Mouse (Mus musculus): ENCODE measurements at regions not wholly inside any gene's neighbourhood (a gene's known extent, or its start where the extent isn't known, plus 50 kb on each side); places are given as distances from the start of the nearest gene placed in this dataset.

DNA sequence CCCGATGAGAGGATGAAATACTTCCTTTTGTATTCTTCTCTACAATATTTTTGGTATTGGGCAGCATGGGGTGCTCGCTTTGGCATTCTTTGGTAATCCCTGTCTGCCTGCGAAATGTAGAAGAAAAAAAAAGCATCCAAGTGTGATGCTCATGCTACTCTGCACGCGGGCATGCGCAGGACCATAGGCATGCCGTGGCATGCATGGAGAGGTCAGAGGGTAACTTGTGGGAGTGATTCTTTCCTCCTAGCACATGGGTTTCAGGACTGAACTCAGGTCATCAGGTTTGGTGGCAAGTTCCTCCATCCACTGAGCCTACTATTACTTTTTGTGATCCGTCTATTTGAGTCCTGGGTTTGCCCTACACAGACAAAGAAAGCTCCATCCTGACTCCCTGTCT is 74.3 kb downstream of the Gm525 start:
- no peak for DNase-seq (ENCODE audit: low spot score)

DNA sequence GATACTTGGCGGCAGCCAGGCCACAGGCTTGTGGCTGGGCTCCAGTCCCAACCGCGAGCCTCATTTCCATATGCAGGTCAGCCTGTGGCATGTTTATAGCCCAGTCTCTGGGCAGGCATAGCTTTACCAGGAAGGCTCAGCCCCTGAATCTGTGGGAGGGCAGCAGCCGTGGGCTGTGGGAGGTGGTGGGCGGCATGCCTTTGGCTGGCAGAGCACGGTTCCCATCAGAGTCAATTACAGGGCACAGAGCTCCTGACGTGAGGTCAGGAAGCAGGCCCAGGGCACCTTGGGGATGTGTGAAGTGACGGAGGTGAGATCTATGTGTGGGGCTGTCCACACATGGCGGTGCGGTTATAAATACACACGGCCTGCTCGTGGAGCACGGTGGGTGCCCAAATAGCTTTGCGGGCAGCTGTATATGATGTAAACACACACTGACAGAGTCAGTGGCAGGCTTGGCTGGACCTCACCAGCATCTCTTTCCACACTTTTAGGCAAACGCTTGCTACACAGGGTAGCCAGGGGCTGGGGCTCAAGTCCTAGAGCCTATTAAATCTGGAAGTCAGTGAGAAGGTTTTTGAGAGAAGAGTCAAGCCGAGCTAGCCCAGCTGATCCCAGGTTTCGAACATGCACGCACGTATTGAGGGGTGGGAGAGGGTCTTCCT is 71.8 kb downstream of the Gm525 start:
- DNase-seq (ENCODE audit: low spot score) = no peak

DNA sequence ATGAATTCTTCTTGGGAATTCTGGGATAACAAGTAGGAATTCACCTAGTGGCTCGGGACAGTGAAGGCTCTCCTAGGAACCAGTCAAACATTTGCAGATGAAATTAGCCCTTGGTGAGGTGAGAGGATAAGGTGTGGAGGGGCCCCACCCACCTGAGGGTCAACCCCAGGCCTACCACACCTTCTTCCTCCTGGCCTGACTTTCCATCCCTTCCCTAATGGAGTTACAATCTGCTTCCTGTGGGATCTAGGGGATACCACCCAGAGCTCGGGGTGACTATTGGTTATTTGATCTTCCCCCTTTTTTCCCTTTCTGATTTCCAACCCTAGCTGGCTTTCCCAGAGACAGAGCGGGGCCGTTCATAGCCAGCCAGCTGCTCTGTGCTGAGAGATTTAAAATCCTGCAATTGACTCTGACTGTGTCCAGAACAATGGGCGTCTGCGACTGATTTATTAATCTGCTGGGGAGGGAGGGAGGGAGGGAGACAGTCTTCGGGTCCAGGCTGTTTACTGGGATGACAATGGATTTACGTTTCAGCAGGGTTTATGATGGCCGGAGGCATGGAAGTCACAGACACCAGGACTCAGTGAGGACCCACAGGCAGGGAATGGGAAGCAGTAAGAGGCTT is 69.0 kb downstream of the Gm525 start:
- DNase-seq (ENCODE audit: low spot score) = no peak
